ENCODE assay signal across 8 mouse cellular contexts in the genomic region with DNA sequence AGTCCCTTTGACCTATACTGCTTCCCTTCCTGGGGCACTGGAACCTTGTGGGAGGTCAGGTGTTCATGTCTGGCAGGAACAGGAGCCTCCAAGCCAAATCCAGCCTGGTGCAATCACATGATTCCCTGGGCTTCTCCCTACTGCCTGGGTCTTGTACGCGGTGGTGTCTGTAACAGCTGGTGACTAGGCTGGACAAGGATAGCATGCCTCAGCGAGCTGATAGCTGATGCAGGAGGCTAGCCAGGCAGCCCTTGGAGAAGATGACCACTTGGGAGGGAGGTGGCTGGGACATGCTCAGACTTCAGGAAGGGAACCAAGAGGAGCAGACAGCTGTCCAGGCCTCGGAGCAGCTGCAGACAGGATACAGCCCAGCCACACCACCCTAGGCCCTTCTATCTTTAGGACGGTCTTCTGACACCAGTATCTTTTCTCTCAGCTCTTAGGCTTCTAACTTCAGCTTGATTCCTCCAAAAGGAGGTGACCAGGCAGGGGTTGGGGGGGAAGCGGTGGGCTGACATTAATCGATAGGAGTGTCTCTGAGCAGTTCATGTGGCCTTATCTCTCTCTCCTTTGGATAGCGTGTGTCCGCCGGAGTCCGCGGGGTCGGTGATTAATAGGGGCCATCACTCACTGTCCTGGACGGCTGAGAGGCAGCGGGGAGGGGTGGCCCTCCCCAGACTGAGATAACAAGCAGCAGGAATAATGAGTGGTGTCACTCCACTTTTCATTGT. TPM values are rescaled to one million over a fixed set of nuclear protein-coding genes. Genes with fewer than 3 reads are reported as not detected.
DNase-seq lines count a peak whose midpoint lies in the region; ATAC-seq lines count a peak whose summit lies in the region.

No protein-coding gene starts in this region.

- peaks cover 13% of the 10 kb centered on the region for H3K4me1 ChIP-seq in lung, embryonic 16.5 days (replicated peaks; ENCODE audit: control insufficient read depth, insufficient read depth, low read length)
- peaks cover 73% of the 10 kb centered on the region for H3K4me1 ChIP-seq in neural tube, embryonic 13.5 days (replicated peaks)

- no peak overlapping the region for H3K4me3 ChIP-seq in lung, embryonic 16.5 days (ENCODE audit: low read length)
- H3K4me3 ChIP-seq in neural tube, embryonic 13.5 days: no peak overlapping the region

- no peak overlapping the region for H3K27ac ChIP-seq in lung, embryonic 16.5 days (ENCODE audit: low read length)
- peak overlapping the region; percentile 75 for H3K27ac ChIP-seq in neural tube, embryonic 13.5 days (replicated peaks)

- DNase-seq in lung, adult 18-20 months: no peak
- peak; percentile 59 to 60 for DNase-seq in gastrocnemius, postnatal 36 days
- peak; percentile 61 for DNase-seq in kidney, adult 9 months
- DNase-seq in urinary bladder, adult 18-20 months (ENCODE audit: low spot score in 2 of 2): no peak
- no peak for DNase-seq in frontal cortex, postnatal 36 days (ENCODE audit: low spot score in 2 of 2)

- 35% methylated on average over 15 of the region's 15 CpGs for WGBS in lung, embryonic 16.5 days
- 11% methylated on average over 15 of the region's 15 CpGs for WGBS in neural tube, embryonic 13.5 days

- H3K4me2 ChIP-seq in lung, embryonic 16.5 days (ENCODE audit: low read depth, low read length): no peak overlapping the region
- H3K4me2 ChIP-seq in neural tube, embryonic 13.5 days: no peak overlapping the region

- H3K36me3 ChIP-seq in lung, embryonic 16.5 days (ENCODE audit: control insufficient read depth, insufficient read depth, low read length): peaks cover 10% of the 10 kb centered on the region
- peaks cover 28% of the 10 kb centered on the region for H3K36me3 ChIP-seq in neural tube, embryonic 13.5 days

- no peaks in the 10 kb centered on the region for H3K9me3 ChIP-seq in lung, embryonic 16.5 days (ENCODE audit: control insufficient read depth, low read length)
- no peaks in the 10 kb centered on the region for H3K9me3 ChIP-seq in neural tube, embryonic 13.5 days

- H3K27me3 ChIP-seq in lung, embryonic 16.5 days (ENCODE audit: control insufficient read depth, insufficient read depth, low read depth, low read length): no peaks in the 10 kb centered on the region
- H3K27me3 ChIP-seq in neural tube, embryonic 13.5 days: no peaks in the 10 kb centered on the region

- ATAC-seq in lung, embryonic 16.5 days (ENCODE audit: low read depth): 0 out of 2 replicates have a peak, but pooled peaks have one; percentile 19
- ATAC-seq in neural tube, embryonic 13.5 days (ENCODE audit: low read depth): no peak
- no peak for ATAC-seq in monocyte, adult 5-6 weeks (replicated peaks; ENCODE audit: insufficient number of reproducible peaks, low FRiP score, low TSS enrichment, poor library complexity, severe bottlenecking)

- intact Hi-C loops in gastrocnemius, postnatal 36 days (cut with DNase I): no loop called here

- H3K9ac ChIP-seq in lung, embryonic 16.5 days (ENCODE audit: low read length): no peak overlapping the region
- peak overlapping the region; percentile 53 for H3K9ac ChIP-seq in neural tube, embryonic 13.5 days

RNA-seq across cellular contexts. Expression of a gene that starts 9.7 kb away (rescaled TPM):
- 67.5 and 70.6 TPM in 2 replicates for polyA plus RNA-seq in lung, embryonic 16.5 days (2015; fragmentation: Nextera tagmentation; extraction: Ambion mirVana)
- 10 to 100 TPM; 21.0 to 25.3 TPM for total RNA-seq in gastrocnemius, postnatal 36 days (2021)
- 79.2 and 92.0 TPM in 2 replicates for polyA plus RNA-seq in neural tube, embryonic 13.5 days (2015; fragmentation: Nextera tagmentation; extraction: Ambion mirVana)
- total RNA-seq in monocyte, adult 5-6 weeks (2017): 38.4 to 51.0 TPM (median 44.6 TPM) in 3 replicates

RNA-seq across cellular contexts. Expression of a gene that starts 21.3 kb away (rescaled TPM):
- 50.5 and 60.2 TPM in 2 replicates for polyA plus RNA-seq in lung, embryonic 16.5 days (2015; fragmentation: Nextera tagmentation; extraction: Ambion mirVana)
- not detected for total RNA-seq in gastrocnemius, postnatal 36 days (2021)
- polyA plus RNA-seq in neural tube, embryonic 13.5 days (2015; fragmentation: Nextera tagmentation; extraction: Ambion mirVana): 0.21 TPM in 1 of 2 replicates, not detected in the other
- 0.29 TPM in 1 of 3 replicates, not detected in the others for total RNA-seq in monocyte, adult 5-6 weeks (2017)

RNA-seq across cellular contexts. Expression of a gene that starts 37.2 kb away (rescaled TPM):
- polyA plus RNA-seq in lung, embryonic 16.5 days (2015; fragmentation: Nextera tagmentation; extraction: Ambion mirVana): 28.1 and 35.4 TPM in 2 replicates
- total RNA-seq in gastrocnemius, postnatal 36 days (2021): 1 to 10 TPM; 6.6 to 7.5 TPM
- 18.5 and 22.3 TPM in 2 replicates for polyA plus RNA-seq in neural tube, embryonic 13.5 days (2015; fragmentation: Nextera tagmentation; extraction: Ambion mirVana)
- 18.3 to 23.7 TPM (median 20.6 TPM) in 3 replicates for total RNA-seq in monocyte, adult 5-6 weeks (2017)

RNA-seq across cellular contexts. Expression of a gene that starts 56.9 kb away (rescaled TPM):
- 131 and 135 TPM in 2 replicates for polyA plus RNA-seq in lung, embryonic 16.5 days (2015; fragmentation: Nextera tagmentation; extraction: Ambion mirVana)
- total RNA-seq in gastrocnemius, postnatal 36 days (2021): 10 to 100 TPM; 23.1 to 23.6 TPM
- 36.6 and 43.2 TPM in 2 replicates for polyA plus RNA-seq in neural tube, embryonic 13.5 days (2015; fragmentation: Nextera tagmentation; extraction: Ambion mirVana)
- total RNA-seq in monocyte, adult 5-6 weeks (2017): 0.48 TPM in 1 of 3 replicates, not detected in the others

Comparison
In these comparisons a context has a peak if more than half of its experiments do, and no peak if none do; other contexts are left out.
1. DNase-seq: peak in gastrocnemius, postnatal 36 days (2 of 2) and kidney, adult 9 months (single experiment); none in lung, adult 18-20 months (0 of 2), urinary bladder, adult 18-20 months (0 of 2) and frontal cortex, postnatal 36 days (0 of 2).